Mouse (Mus musculus) left cerebral cortex, postnatal 10 days (tissue): ENCODE measurements around the gene Ica1l. TPM values are rescaled to one million over a fixed set of nuclear protein-coding genes. Genes with fewer than 3 reads are reported as not detected.
"Not testable (repeated sequence)": the region's sequence is repeated elsewhere in the genome, so short reads cannot be mapped to it uniquely, and the experiment has no call there.

Experiments used
- DNase-seq, 2 experiments: peaks; one replicate each; pipeline ENCODE4 v3.0.0; 2021 to 2022; ENCODE audit warnings: low spot score in 2 of 2, mixed read lengths in 1 of 2; ENCODE audit errors: extremely low spot score in 1 of 2
- intact Hi-C: fragments of 180-260 bp; cut with DNase I; formaldehyde crosslinking; loops from one replicate; pipeline ENCODE4 v1.15.1; 2025
- total RNA-seq, 2 experiments: library from RNA; stranded (reverse); gene quantifications; 2 replicates each; pipeline ENCODE4 v1.2.3; 2021

Ica1l gene
- 10 to 100 TPM; 43.2 to 47.4 TPM for total RNA-seq

- intact Hi-C loops, result no loop called here
- peak in 1 of 2 experiments; percentile 83 for DNase-seq
Observed at GRCm38 (mm10) chr1:60042796-60043469, at the start of gene Ica1l. TSS of gene Ica1l (minus strand) at chr1:60043184.

DNA sequence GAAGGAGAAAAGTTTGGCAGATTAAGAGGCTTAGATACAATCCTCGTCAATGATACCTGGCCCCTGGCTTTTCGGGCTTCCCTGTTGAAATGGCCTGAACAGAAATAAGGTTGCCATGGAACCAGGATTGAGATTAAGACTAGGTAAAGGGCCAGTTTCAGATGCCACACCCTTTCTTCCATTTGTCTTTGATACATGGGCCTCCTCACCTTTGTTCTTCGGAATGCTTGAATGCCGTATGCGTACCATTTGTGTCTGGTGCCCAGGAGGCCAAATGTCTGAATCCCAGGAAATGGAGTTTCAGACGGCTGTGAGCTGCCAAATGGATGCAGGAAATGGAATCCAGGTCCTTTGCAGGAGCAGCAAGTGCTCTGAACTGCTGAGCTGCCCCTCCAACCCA, 33.4 kb upstream of the Ica1l start:
- intact Hi-C loops, result no loop called here

GRCm38 (mm10) chr1:60075590-60075989, 32.6 kb upstream of the Ica1l start:
- DNase-seq, result no peak
- intact Hi-C loops, result no loop called here

More for the DNA sequence above, 33.4 kb upstream of the Ica1l start:
- no peak for DNase-seq

DNA sequence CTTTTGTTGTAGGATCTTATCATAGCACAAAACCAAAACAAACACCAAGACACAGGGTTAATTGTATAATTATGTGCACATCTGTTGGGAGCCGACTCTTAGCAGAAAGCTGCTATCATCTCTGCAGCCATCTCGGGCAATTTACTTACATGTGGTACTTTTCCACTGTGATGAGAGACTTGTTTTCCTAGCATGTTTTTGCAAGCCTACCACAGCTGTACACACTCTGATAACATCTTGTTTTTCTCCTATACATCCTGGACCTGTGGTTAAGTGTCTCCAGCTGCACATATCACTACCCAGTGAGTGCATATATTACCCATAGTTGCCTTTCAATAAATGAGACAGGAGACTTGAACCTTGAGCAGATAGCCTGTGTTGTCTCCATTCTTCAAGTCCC, 32.0 kb upstream of the Ica1l start:
- DNase-seq, result no peak
- intact Hi-C loops, result no loop called here

DNA sequence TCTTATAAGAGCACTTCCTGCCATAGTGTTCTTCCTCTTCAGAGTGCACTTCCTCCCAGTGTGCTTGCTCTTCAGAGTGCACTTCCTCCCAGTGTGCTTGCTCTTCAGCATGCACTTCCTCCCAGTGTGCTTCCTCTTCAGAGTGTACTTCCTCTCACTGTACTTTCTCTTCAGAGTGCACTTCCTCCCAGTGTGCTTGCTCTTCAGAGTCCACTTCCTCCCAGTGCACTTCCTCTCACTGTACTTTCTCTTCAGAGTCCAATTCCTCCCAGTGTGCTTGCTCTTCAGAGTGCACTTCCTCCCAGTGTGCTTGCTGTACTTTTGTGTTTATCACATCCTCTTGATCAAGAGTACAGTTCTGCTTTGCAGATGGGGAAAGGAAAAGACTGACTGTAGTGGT, 27.7 kb upstream of the Ica1l start:
- DNase-seq, intact Hi-C loops: not testable (repeated sequence)

DNA sequence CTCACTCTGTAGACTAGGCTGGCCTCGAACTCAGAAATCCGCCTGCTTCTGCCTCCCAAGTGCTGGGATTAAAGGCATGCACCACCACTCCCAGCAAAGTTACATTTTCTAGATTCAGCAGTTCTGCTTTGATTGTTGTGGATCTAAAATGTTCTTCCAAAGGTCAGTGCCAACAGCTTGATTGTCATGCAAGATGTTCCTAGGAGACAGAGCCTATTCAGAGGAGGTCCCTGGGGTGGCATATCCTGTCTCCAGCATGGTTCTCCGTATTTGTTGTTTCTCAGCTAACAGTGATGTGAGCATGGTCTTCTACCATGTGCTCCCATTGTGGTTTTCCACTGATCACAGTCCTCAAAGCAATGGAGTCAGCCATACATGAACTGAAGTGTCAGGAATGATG, 13.3 kb upstream of the Ica1l start:
- no peak for DNase-seq
- intact Hi-C loops, result no loop called here

- intact Hi-C loops, result no loop called here
- DNase-seq, result no peak
Observed at GRCm38 (mm10) chr1:60054659-60055058, 11.7 kb upstream of the Ica1l start.

DNA sequence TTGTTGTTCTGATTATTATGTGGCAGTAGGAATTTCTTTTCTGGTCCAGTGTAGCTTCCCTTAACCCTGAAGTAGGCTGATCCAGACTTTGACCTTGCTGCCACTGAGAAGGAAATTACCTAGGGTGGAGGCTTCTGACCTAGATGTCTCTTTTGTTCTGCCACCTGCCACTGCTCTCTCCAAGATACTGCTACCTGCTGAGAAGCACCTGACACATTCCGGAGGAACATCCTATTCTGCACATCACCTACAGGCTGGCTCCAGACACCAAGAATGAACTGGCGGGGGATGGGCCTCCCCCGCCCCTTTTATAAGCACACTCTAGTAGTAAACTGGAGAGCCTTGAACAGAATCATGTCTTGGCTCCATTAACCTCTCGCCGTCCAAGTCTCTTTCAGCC, 4.5 kb upstream of the Ica1l start:
- DNase-seq, intact Hi-C loops: not testable (repeated sequence)

DNA sequence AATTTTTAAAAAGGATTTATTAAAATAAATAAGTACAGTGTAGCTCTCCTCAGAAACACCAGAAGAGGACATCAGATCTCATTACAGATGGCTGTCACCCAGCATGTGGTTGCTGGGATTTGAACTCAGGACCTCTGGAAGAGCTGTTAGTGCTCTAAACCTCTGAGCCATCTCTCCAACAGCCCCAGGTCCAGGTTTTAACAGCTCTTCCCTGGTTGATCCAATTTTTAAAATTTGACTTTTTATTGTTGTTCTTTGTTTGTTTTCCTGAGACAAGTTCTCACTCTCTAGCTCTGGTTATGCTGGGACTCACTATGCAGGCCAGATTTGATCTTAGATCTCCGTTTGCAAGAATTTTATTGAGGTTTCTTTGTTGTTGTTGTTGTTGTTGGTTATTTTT, 1.6 kb upstream of the Ica1l start:
- DNase-seq, result no peak
- intact Hi-C loops, result no loop called here

DNA sequence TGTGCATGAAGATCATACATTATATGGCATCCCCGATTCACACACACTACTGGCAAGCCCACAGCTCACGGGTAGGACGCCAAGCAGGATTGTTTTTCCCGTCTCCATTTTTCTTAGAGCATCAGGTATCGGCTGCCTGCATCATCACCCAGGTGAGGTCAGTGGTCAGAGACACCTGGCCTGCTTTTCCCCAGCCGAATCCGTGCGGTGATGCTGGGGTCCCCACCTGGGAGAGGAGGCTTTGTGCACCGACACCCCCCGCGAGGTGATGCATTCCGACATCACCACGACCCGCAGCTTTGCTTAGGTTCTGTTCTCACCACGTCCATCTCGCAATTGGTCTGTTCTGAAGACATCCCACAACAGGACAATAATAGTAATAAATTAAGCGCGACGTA, 587 bp downstream of the Ica1l start:
- DNase-seq, result peak in 1 of 2 experiments; percentile 42
- intact Hi-C loops, result no loop called here

GRCm38 (mm10) chr1:60035044-60035443, 7.9 kb downstream of the Ica1l start:
- DNase-seq, result no peak
- intact Hi-C loops, result no loop called here

GRCm38 (mm10) chr1:60017031-60017469, 25.9 kb downstream of the Ica1l start:
- DNase-seq, result no peak
- intact Hi-C loops, result no loop called here

DNA sequence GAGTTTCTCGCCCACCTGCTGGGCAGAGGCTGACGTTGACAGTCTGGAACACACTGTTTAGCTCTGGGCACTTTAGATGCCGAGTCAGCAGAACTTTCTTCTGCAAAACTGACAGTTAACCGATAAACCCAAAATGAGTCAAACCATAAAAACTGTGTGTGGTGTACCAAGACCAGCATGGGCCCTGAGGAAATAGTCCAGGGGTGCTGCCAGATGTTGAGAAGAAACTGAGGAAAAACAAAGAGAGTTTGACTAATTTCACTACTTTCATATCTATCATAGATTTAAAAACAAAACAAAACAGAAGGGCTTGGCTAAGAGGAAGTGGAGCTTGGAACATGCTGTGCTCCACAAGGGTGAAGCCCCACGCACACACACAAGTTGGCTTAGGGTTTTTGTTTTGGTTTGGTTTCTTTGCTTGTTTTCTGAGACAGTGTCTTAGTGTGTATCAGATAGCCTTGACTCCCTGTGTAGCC, 26.8 kb downstream of the Ica1l start:
- intact Hi-C loops, result no loop called here
- DNase-seq, result no peak

DNA sequence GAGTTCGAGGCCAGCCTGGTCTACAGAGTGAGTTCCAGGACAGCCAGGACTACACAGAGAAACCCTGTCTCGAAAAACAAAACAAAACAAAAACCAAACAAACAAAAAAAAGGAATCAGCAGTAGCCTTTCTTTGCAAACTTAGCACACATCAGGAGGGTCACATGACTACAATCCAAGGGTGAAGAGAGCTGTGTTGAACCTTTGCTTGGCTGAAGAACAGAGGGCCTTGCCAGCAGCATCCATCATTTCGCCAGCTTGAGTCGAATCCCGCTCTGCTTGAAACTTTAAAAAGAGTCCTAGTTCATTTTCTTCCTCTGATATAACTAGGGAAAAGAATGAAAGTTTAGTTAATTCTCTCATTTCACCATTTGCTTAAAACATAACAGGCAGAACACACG, 27.5 kb downstream of the Ica1l start:
- DNase-seq, result no peak
- intact Hi-C loops, result no loop called here

GRCm38 (mm10) chr1:60013779-60014178, 29.2 kb downstream of the Ica1l start:
- intact Hi-C loops, result no loop called here
- DNase-seq, result no peak

DNA sequence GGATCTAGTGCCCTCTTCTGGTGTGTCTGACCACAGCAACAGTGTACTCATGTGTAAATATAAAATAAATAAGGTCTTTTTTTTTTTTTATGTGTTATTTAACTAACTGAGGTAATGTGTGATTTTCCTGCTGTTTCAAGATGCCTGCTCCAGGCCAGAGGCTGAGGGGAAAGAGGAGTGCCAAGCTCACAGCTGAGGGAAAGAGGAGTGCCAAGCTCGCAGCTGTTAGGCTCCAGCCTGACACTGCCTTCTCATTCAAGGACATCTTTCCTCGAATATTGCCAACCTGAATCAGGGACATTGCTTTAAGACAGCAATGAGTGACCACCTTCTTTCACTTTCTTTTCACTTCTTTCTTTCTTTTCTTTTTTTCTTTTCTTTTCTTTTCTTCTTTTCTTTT, 34.2 kb downstream of the Ica1l start:
- intact Hi-C loops, result no loop called here
- DNase-seq, result no peak

DNA sequence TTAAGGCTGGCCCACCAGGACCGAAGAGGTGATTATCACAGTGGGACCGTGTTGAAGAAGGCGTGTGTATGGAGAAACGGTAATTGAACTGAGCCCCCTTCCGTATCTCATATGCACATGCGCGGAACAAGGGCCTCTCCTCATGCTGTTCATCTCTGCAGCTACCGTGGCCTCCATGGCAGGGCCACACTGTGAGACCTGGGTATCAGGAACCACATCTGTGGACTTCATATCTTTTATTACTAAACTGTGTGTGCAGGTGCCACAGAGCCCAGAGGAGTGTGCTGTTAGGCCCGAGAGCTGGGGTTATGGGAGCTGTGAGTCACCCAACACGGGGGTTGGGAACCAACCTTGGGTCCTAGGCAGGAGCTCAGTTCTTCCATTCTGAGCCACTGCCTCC, 35.6 kb downstream of the Ica1l start:
- intact Hi-C loops, result no loop called here
- DNase-seq, result no peak

DNA sequence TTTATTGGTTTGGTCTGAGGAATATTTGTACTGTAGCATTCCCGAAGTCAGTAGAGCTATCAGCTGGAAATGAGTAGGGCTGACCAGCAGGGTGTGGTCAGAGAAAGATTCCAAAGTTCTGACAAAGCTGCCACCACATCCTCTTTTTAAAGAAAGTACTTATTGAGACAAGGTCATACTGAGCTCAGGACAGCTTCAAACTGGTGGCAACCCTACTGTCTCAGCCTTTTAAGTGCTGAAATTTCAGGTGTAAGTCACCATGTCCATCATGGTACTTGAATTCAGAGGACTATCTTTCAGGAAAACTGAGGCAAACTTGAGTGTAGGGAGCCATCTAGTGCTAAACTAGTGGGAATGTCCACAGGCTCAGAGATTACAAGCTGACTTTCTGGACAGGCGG, 42.7 kb downstream of the Ica1l start:
- no peak for DNase-seq

GRCm38 (mm10) chr1:59997352-59997751, 45.6 kb downstream of the Ica1l start:
- no peak for DNase-seq
- intact Hi-C loops, result no loop called here

More for the DNA sequence above, 42.7 kb downstream of the Ica1l start:
- intact Hi-C loops, result loop anchor here (5.0 kb wide), 1 partner anchor 118 kb away; no protein-coding TSS in a partner anchor

GRCm38 (mm10) chr1:59995646-59996045, 47.3 kb downstream of the Ica1l start:
- no peak for DNase-seq
- intact Hi-C loops, result no loop called here
